Mouse (Mus musculus): ENCODE data around the gene Hist1h3a. TPM values are rescaled to one million over a fixed set of nuclear protein-coding genes. Genes with fewer than 3 reads are reported as not detected.
A peak's percentile ranks its signal among the peaks of the same experiment; 100 is the strongest.

Gene Hist1h3a
- polyA plus RNA-seq, 1 experiment = 29.4 TPM

DNA sequence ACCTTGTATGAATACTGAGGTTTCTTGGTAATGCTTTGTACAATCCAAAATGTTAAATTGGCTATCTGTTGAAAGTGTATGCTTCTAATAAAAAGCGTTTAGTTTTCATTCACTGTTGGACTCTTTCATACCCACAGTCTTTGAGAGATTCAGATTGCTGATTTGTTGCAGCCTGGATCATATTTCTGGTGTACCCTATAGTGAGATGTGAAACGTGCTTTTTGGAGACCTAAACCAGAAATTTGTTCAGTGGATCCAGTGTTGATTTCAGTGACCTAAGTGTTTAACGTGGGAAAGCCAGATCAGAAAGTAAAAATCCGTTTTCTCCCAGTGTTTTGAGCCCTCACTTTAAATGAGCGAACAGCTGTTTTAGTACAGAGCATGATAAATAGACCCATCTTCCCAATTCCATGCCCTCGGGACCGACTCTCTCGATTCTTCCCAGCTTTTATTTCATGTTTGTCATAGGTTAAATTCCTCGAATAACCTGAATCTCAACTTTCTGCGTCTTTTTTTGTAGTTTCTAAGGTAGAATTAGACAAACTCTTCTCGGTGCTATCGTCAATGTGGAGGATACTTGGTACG, 21.8 kb downstream of the Hist1h3a start:
- peak overlapping the region; percentile 86 for H3K27ac ChIP-seq (ENCODE audit: control insufficient read depth, insufficient read depth, low read depth, low read length)
- TF ChIP-seq CTCF (IDR thresholded peaks at IDR 0.05; ENCODE audit: control insufficient read depth, insufficient read depth, insufficient replicate concordance, low read depth, low read length) = no peak
- no peak for TF ChIP-seq POLR2A (IDR thresholded peaks at IDR 0.05; ENCODE audit: control insufficient read depth, low read depth, low read length)
- peaks cover 7% of the 10 kb centered on the region for H3K4me1 ChIP-seq (ENCODE audit: control insufficient read depth, insufficient read depth, low read length)
- peak overlapping the region; percentile 83; the same call in 1 of the 2 replicates for H3K4me3 ChIP-seq (ENCODE audit: control insufficient read depth, low read depth, low read length)
- H3K27me3 ChIP-seq (ENCODE audit: control insufficient read depth, insufficient read depth, low read length) = no peaks in the 10 kb centered on the region
- H3K36me3 ChIP-seq (ENCODE audit: control insufficient read depth, insufficient read depth, low read length) = no peaks in the 10 kb centered on the region

DNA sequence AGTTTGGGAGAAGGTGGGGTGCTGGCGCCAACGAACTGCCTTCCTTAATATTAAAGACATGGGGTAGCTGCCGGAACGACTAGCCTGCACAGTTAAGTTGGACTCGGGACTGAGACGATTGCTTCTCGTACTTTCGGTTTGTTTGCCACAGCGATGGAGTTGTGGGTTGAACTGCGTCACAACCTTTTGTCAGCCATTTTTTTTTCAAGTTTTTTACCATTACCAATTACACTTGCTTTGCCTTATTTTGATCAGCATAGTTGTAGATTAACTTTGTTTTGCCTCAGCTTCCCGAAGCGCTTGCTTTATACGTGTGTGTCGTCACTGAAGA, 22.3 kb downstream of the Hist1h3a start:
- Histone ChIP-seq H3K4me1 (ENCODE audit: control insufficient read depth, insufficient read depth, low read length) (peaks cover 7% of the 10 kb centered on the region), H3K4me3 (ENCODE audit: control insufficient read depth, low read depth, low read length) (peak overlapping the region; percentile 83), H3K36me3 (ENCODE audit: control insufficient read depth, insufficient read depth, low read length) (no peaks in the 10 kb centered on the region), H3K27me3 (ENCODE audit: control insufficient read depth, insufficient read depth, low read length) (no peaks in the 10 kb centered on the region), H3K27ac (ENCODE audit: control insufficient read depth, insufficient read depth, low read depth, low read length) (peak overlapping the region; percentile 86)
- no peak for TF ChIP-seq POLR2A (IDR thresholded peaks at IDR 0.05; ENCODE audit: control insufficient read depth, low read depth, low read length)

- Histone ChIP-seq H3K4me3 (ENCODE audit: control insufficient read depth, low read depth, low read length) (peak overlapping the region; percentile 83), H3K27ac (ENCODE audit: control insufficient read depth, insufficient read depth, low read depth, low read length) (peak overlapping the region; percentile 90), H3K36me3 (ENCODE audit: control insufficient read depth, insufficient read depth, low read length) (no peaks in the 10 kb centered on the region), H3K4me1 (ENCODE audit: control insufficient read depth, insufficient read depth, low read length) (peaks cover 7% of the 10 kb centered on the region), H3K27me3 (ENCODE audit: control insufficient read depth, insufficient read depth, low read length) (no peaks in the 10 kb centered on the region)
- TF ChIP-seq CTCF (IDR thresholded peaks at IDR 0.05; ENCODE audit: control insufficient read depth, insufficient read depth, insufficient replicate concordance, low read depth, low read length) (no peak), POLR2A (IDR thresholded peaks at IDR 0.05; ENCODE audit: control insufficient read depth, low read depth, low read length) (peak; percentile 75)
Observed at GRCm38 (mm10) chr13:23739069-23739921, 22.9 kb downstream of the Hist1h3a start.

DNA sequence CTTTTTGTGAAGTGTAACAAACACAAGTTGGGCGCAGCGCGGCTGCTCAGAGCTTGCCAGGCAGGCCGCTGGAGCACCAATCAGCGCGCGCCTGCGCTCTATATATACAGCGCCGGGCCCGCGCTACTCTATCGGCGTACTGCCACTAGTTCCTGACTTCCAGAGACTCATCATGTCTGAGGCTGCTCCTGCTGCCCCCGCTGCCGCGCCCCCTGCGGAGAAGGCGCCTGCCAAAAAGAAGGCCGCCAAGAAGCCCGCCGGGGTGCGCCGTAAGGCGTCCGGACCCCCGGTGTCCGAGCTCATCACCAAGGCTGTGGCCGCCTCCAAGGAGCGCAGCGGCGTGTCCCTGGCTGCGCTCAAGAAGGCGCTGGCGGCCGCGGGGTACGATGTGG, 23.5 kb downstream of the Hist1h3a start, which contains the start of gene Hist1h1c:
Gene Hist1h1c, plus strand, starts transcription at position 132 of the 392 bp plus-strand sequence.
- H3K4me3 ChIP-seq (ENCODE audit: control insufficient read depth, low read depth, low read length) = peak within 1 kb of the TSS; percentile 62
- no peaks in the 10 kb centered on the region for H3K36me3 ChIP-seq (ENCODE audit: control insufficient read depth, insufficient read depth, low read length)
- peaks cover 7% of the 10 kb centered on the region for H3K4me1 ChIP-seq (ENCODE audit: control insufficient read depth, insufficient read depth, low read length)
- H3K27ac ChIP-seq (ENCODE audit: control insufficient read depth, insufficient read depth, low read depth, low read length) = peak within 1 kb of the TSS; percentile 90
- H3K27me3 ChIP-seq (ENCODE audit: control insufficient read depth, insufficient read depth, low read length) = no peaks in the 10 kb centered on the region
- TF ChIP-seq CTCF (IDR thresholded peaks at IDR 0.05; ENCODE audit: control insufficient read depth, insufficient read depth, insufficient replicate concordance, low read depth, low read length) = no peak
- peak; percentile 96 for TF ChIP-seq POLR2A (IDR thresholded peaks at IDR 0.05; ENCODE audit: control insufficient read depth, low read depth, low read length)

- Histone ChIP-seq H3K27me3 (ENCODE audit: control insufficient read depth, insufficient read depth, low read length) (no peaks in the 10 kb centered on the region), H3K4me3 (ENCODE audit: control insufficient read depth, low read depth, low read length) (no peak overlapping the region), H3K4me1 (ENCODE audit: control insufficient read depth, insufficient read depth, low read length) (peaks cover 7% of the 10 kb centered on the region), H3K27ac (ENCODE audit: control insufficient read depth, insufficient read depth, low read depth, low read length) (peak overlapping the region; percentile 90), H3K36me3 (ENCODE audit: control insufficient read depth, insufficient read depth, low read length) (no peaks in the 10 kb centered on the region)
- TF ChIP-seq CTCF (IDR thresholded peaks at IDR 0.05; ENCODE audit: control insufficient read depth, insufficient read depth, insufficient replicate concordance, low read depth, low read length) (no peak), POLR2A (IDR thresholded peaks at IDR 0.05; ENCODE audit: control insufficient read depth, low read depth, low read length) (no peak)
Observed at GRCm38 (mm10) chr13:23738041-23738440, 24.1 kb downstream of the Hist1h3a start.

DNA sequence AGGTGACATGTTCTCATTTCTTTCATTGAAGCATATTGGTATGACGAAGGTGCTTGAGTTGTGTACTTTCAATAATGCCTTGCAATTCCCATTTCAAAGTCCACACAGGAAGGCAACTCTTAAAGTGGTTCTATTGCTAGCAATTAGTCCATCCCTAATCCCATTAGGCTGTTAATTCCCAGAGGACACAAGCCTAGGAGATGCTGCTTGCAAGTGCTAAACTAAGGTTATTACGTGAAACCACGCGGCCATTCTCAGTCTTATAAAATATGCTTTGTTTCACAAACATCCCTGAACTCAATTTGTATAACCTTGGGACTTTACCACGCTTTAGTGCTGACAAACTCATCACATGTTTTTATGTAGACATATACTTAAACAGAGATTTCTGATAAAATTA, 25.1 kb downstream of the Hist1h3a start:
- Histone ChIP-seq H3K4me3 (ENCODE audit: control insufficient read depth, low read depth, low read length) (no peak overlapping the region), H3K4me1 (ENCODE audit: control insufficient read depth, insufficient read depth, low read length) (peaks cover 7% of the 10 kb centered on the region), H3K27me3 (ENCODE audit: control insufficient read depth, insufficient read depth, low read length) (no peaks in the 10 kb centered on the region), H3K36me3 (ENCODE audit: control insufficient read depth, insufficient read depth, low read length) (no peaks in the 10 kb centered on the region), H3K27ac (ENCODE audit: control insufficient read depth, insufficient read depth, low read depth, low read length) (no peak overlapping the region)
- no peak for TF ChIP-seq POLR2A (IDR thresholded peaks at IDR 0.05; ENCODE audit: control insufficient read depth, low read depth, low read length)
- TF ChIP-seq CTCF (IDR thresholded peaks at IDR 0.05; ENCODE audit: control insufficient read depth, insufficient read depth, insufficient replicate concordance, low read depth, low read length) = no peak

GRCm38 (mm10) chr13:23732156-23732804, 29.9 kb downstream of the Hist1h3a start:
- TF ChIP-seq CTCF (IDR thresholded peaks at IDR 0.05; ENCODE audit: control insufficient read depth, insufficient read depth, insufficient replicate concordance, low read depth, low read length) (no peak), POLR2A (IDR thresholded peaks at IDR 0.05; ENCODE audit: control insufficient read depth, low read depth, low read length) (no peak)
- peaks cover 3% of the 10 kb centered on the region; the same call in 1 of the 2 replicates for H3K4me1 ChIP-seq (ENCODE audit: control insufficient read depth, insufficient read depth, low read length)

More at GRCm38 (mm10) chr13:23732156-23732804, 29.9 kb downstream of the Hist1h3a start:
- no peak overlapping the region for H3K4me3 ChIP-seq (ENCODE audit: control insufficient read depth, low read depth, low read length)
- H3K36me3 ChIP-seq (ENCODE audit: control insufficient read depth, insufficient read depth, low read length) = no peaks in the 10 kb centered on the region
- no peak overlapping the region for H3K27ac ChIP-seq (ENCODE audit: control insufficient read depth, insufficient read depth, low read depth, low read length)
- no peaks in the 10 kb centered on the region for H3K27me3 ChIP-seq (ENCODE audit: control insufficient read depth, insufficient read depth, low read length)
